Mouse (Mus musculus): ENCODE measurements around the gene Armc12.
"Not testable (repeated sequence)": the region's sequence is repeated elsewhere in the genome, so short reads cannot be mapped to it uniquely, and the experiment has no call there.

Armc12 gene

GRCm38 (mm10) chr17:28533327-28533726, 2.7 kb downstream of the Armc12 start:
- DNase-seq (ENCODE audit: low read depth), result no peak

GRCm38 (mm10) chr17:28537881-28538280, 7.3 kb downstream of the Armc12 start:
- DNase-seq (ENCODE audit: low read depth), result no peak

GRCm38 (mm10) chr17:28546925-28547324, 16.3 kb downstream of the Armc12 start:
- DNase-seq (ENCODE audit: low read depth), result no peak

- DNase-seq (ENCODE audit: low read depth), result no peak
Observed at GRCm38 (mm10) chr17:28548550-28548949, 17.9 kb downstream of the Armc12 start.

GRCm38 (mm10) chr17:28549111-28549510, 18.5 kb downstream of the Armc12 start, which contains the start of gene Clpsl2:
Gene Clpsl2 (plus strand): TSS chr17:28549411.
- no peak for DNase-seq (ENCODE audit: low read depth)

- peak; percentile 53 for DNase-seq (ENCODE audit: low read depth)
Observed at GRCm38 (mm10) chr17:28553040-28553793, 22.6 kb downstream of the Armc12 start.

GRCm38 (mm10) chr17:28554021-28554420, 23.4 kb downstream of the Armc12 start:
- DNase-seq (ENCODE audit: low read depth), result not testable (repeated sequence)

- DNase-seq (ENCODE audit: low read depth), result no peak
Observed at GRCm38 (mm10) chr17:28556635-28557396, 26.2 kb downstream of the Armc12 start.

- DNase-seq (ENCODE audit: low read depth), result no peak
Observed at GRCm38 (mm10) chr17:28557772-28558171, 27.2 kb downstream of the Armc12 start.

GRCm38 (mm10) chr17:28560598-28560997, 30.0 kb downstream of the Armc12 start, which contains the start of gene Clps:
Gene Clps (minus strand): TSS chr17:28560766.
- DNase-seq (ENCODE audit: low read depth), result no peak

GRCm38 (mm10) chr17:28561613-28562012, 31.0 kb downstream of the Armc12 start:
- DNase-seq (ENCODE audit: low read depth), result no peak

- no peak for DNase-seq (ENCODE audit: low read depth)
Observed at GRCm38 (mm10) chr17:28565181-28565580, 34.6 kb downstream of the Armc12 start.

- no peak for DNase-seq (ENCODE audit: low read depth)
Observed at GRCm38 (mm10) chr17:28567541-28567940, 36.9 kb downstream of the Armc12 start.

GRCm38 (mm10) chr17:28571868-28572267, 41.3 kb downstream of the Armc12 start:
- no peak for DNase-seq (ENCODE audit: low read depth)

GRCm38 (mm10) chr17:28572521-28572920, 41.9 kb downstream of the Armc12 start:
- DNase-seq (ENCODE audit: low read depth), result no peak

GRCm38 (mm10) chr17:28572941-28573340, 42.3 kb downstream of the Armc12 start:
- DNase-seq (ENCODE audit: low read depth), result no peak

- DNase-seq (ENCODE audit: low read depth), result no peak
Observed at GRCm38 (mm10) chr17:28575244-28576125, 44.9 kb downstream of the Armc12 start, which contains the start of gene Lhfpl5. Gene Lhfpl5 (plus strand): TSS chr17:28575641.

GRCm38 (mm10) chr17:28580396-28580795, 49.8 kb downstream of the Armc12 start:
- peak; percentile 30 for DNase-seq (ENCODE audit: low read depth)

GRCm38 (mm10) chr17:28581056-28581455, 50.5 kb downstream of the Armc12 start:
- no peak for DNase-seq (ENCODE audit: low read depth)

- no peak for DNase-seq (ENCODE audit: low read depth)
Observed at GRCm38 (mm10) chr17:28586509-28586908, 55.9 kb downstream of the Armc12 start.

GRCm38 (mm10) chr17:28588591-28588990, 58.0 kb downstream of the Armc12 start:
- peak; percentile 8 for DNase-seq (ENCODE audit: low read depth)
